Mouse (Mus musculus): Measurements from ENCODE around the gene Hnrnpa3.

GRCm38 (mm10) chr2:75684526-75684925 is 25.5 kb downstream of the Hnrnpa3 start:
- no peak for TF ChIP-seq ELF1 (IDR thresholded peaks at IDR 0.05; ENCODE audit: low read depth, low read length)
- no peak for TF ChIP-seq CTCF (IDR thresholded peaks at IDR 0.05 in 2 of 3, conservative IDR thresholded peaks at IDR 0.05 in 1 of 3; ENCODE audit: control insufficient read depth in 1 of 3, insufficient read depth in 1 of 3, low read depth in 2 of 3, low read length in 3 of 3, poor library complexity in 1 of 3, severe bottlenecking in 1 of 3)
- no peak for TF ChIP-seq TCF12 (IDR thresholded peaks at IDR 0.05; ENCODE audit: low read depth, low read length)
- no peak for TF ChIP-seq BHLHE40 (IDR thresholded peaks at IDR 0.05; ENCODE audit: borderline replicate concordance, low read depth, low read length)
- no peak for TF ChIP-seq ZC3H11A (IDR thresholded peaks at IDR 0.05; ENCODE audit: low read depth, low read length)
- no peak for TF ChIP-seq CHD2 (IDR thresholded peaks at IDR 0.05; ENCODE audit: low read length)
- TF ChIP-seq EP300 (IDR thresholded peaks at IDR 0.05; ENCODE audit: low read depth in 1 of 2, low read length in 2 of 2): no peak
- TF ChIP-seq MAFK (IDR thresholded peaks at IDR 0.05; ENCODE audit: borderline replicate concordance, low read depth, low read length): no peak
- TF ChIP-seq MYB (IDR thresholded peaks at IDR 0.05; ENCODE audit: low read depth, low read length): no peak
- TF ChIP-seq POLR2A (IDR thresholded peaks at IDR 0.05; ENCODE audit: control insufficient read depth in 1 of 2, insufficient read depth in 1 of 2, low read depth in 1 of 2, low read length in 2 of 2, poor library complexity in 1 of 2): no peak
- TF ChIP-seq SMC3 (IDR thresholded peaks at IDR 0.05; ENCODE audit: low read depth, low read length): no peak
- no peak for TF ChIP-seq KAT2A (conservative IDR thresholded peaks at IDR 0.05; ENCODE audit: low read depth, low read length)
